In the genomic region with DNA sequence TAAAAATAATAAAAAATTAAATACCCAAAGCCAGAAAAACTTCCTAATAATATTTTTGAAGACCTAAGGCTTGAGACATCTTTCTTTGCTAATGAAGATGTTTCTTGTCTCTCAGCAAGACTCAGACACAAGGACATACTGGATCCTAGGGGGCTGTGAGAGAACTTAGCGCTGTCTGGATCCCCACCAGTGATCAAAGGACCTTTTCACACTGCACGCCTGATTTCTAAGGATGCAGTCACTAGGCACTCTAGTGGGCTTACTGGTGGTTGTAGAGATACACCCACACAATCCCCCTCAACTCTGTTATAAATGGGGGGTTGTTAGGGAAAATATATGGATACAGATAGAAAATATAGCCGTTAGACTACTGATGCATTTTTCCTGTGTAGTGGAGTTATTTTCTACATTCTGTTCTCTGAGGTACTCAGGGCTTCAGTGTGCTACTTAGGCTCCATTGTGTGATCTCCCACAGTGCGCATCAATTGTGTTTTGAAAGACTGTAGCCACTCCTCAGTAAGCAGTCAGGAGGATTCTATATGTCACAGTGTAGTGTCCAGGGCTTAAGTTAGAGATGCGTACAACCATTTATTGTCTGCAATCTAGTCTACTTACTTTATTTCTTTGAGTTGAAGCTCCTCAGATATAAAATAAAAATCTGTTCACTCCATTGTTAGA, we compare ENCODE assay signal across 26 mouse cellular contexts.
"Had no signal": no experiment of that assay in that cellular context is flagged by ENCODE, and none has a peak within 500 bp of the region (broad histone marks: within the 10 kb centered on the region; RNA-seq: fewer than 3 reads in every experiment).

No protein-coding gene starts in this region.

- H3K9ac ChIP-seq: heart, embryonic 12.5 days; hindbrain, embryonic 12.5 days; hindbrain, embryonic 14.5 days; intestine, embryonic 15.5 days; kidney, embryonic 15.5 days; limb, embryonic 12.5 days had no signal

- H3K4me3 ChIP-seq: gastrocnemius, adult 2 months; heart, embryonic 10.5 days; heart, embryonic 12.5 days; hindbrain, embryonic 10.5 days; hindbrain, embryonic 12.5 days; intestine, embryonic 15.5 days; kidney, embryonic 15.5 days; layer of hippocampus, adult 2 months; left cerebral cortex, adult 2 months; limb, embryonic 10.5 days; limb, embryonic 12.5 days had no signal

- H3K27ac ChIP-seq: gastrocnemius, adult 2 months; heart, embryonic 10.5 days; hindbrain, embryonic 10.5 days; hindbrain, embryonic 12.5 days; hindbrain, embryonic 14.5 days; intestine, embryonic 15.5 days; kidney, embryonic 15.5 days; layer of hippocampus, adult 2 months; left cerebral cortex, adult 2 months; limb, embryonic 10.5 days; limb, embryonic 12.5 days had no signal

- H3K4me2 ChIP-seq: heart, embryonic 12.5 days; hindbrain, embryonic 12.5 days; hindbrain, embryonic 14.5 days; intestine, embryonic 15.5 days; kidney, embryonic 15.5 days; limb, embryonic 12.5 days had no signal

- H3K9me3 ChIP-seq: heart, embryonic 10.5 days; heart, embryonic 12.5 days; hindbrain, embryonic 10.5 days; hindbrain, embryonic 12.5 days; intestine, embryonic 15.5 days; kidney, embryonic 15.5 days; limb, embryonic 10.5 days; limb, embryonic 12.5 days had no signal

- H3K36me3 ChIP-seq: heart, embryonic 10.5 days; heart, embryonic 12.5 days; hindbrain, embryonic 10.5 days; hindbrain, embryonic 12.5 days; intestine, embryonic 15.5 days; kidney, embryonic 15.5 days; limb, embryonic 10.5 days; limb, embryonic 12.5 days had no signal

- ATAC-seq: hindbrain, embryonic 16.5 days; inflammation-experienced regulatory T-cells, adult 6 months; intestine, embryonic 15.5 days; intestine, postnatal 0 days had no signal

- H3K27me3 ChIP-seq: heart, embryonic 12.5 days; hindbrain, embryonic 12.5 days; intestine, embryonic 15.5 days; kidney, embryonic 15.5 days; limb, embryonic 12.5 days had no signal

- DNase-seq: gastrocnemius, adult 2 months; gastrocnemius, postnatal 10 days; gastrocnemius, postnatal 25 days; heart, adult 18-20 months; heart, postnatal 10 days; heart, postnatal 4 days; kidney, adult 18-20 months; kidney, adult 8-10 months; kidney, postnatal 10 days; kidney, postnatal 25 days; kidney, postnatal 4 days; liver had no signal

- H3K4me1 ChIP-seq: heart, embryonic 10.5 days; heart, embryonic 12.5 days; intestine, embryonic 15.5 days; kidney, embryonic 15.5 days had no signal
